Mouse (Mus musculus) liver, postnatal 0 days (tissue): ENCODE measurements around the gene Psma3.

Source experiments
- CTCF ChIP-seq: sonication (generic); IDR thresholded peaks from 2 replicates; pipeline ENCODE4 v1.5.1; 2016; ENCODE audit warnings: antibody characterized with exemption, low read depth
- EP300 ChIP-seq: IDR thresholded peaks from 2 replicates; pipeline ENCODE4 v1.6.1; 2016; ENCODE audit warnings: antibody characterized with exemption, low read depth, mild to moderate bottlenecking

- no peak for TF ChIP-seq CTCF
- TF ChIP-seq EP300 = no peak
These were observed 6.8 kb upstream of the Psma3 start for GRCm38 (mm10) chr12:70967581-70967980.
